Mouse (Mus musculus): ENCODE results near the gene Alb. TPM values are rescaled to one million over a fixed set of nuclear protein-coding genes. Genes with fewer than 3 reads are reported as not detected.

The Alb gene
- total and polyA plus RNA-seq, 3 experiments, result not detected

- Histone ChIP-seq H3K27me3 (ENCODE audit: insufficient read depth, low read length) (peaks cover 9% of the 10 kb centered on the region), H3K9me3 (replicated peaks) (no peaks in the 10 kb centered on the region), H3K36me3 (replicated peaks) (no peaks in the 10 kb centered on the region), H3K4me3 (ENCODE audit: low read depth, low read length) (no peak overlapping the region), H3K4me1 (ENCODE audit: insufficient read depth, low read depth, low read length) (no peaks in the 10 kb centered on the region)
- ATAC-seq (ENCODE audit: extremely low read depth, insufficient number of reproducible peaks, low FRiP score, poor library complexity, severe bottlenecking) (no peak), DNase-seq (ENCODE audit: low spot score) (no peak)
- TF ChIP-seq GATA1 (IDR thresholded peaks at IDR 0.05; ENCODE audit: borderline replicate concordance, low read length) (no peak), GATA2 (IDR thresholded peaks at IDR 0.05; ENCODE audit: borderline replicate concordance, low read depth, low read length) (no peak), TAL1 (conservative IDR thresholded peaks at IDR 0.05; ENCODE audit: low read depth, low read length) (no peak), CTCF (IDR thresholded peaks at IDR 0.05; ENCODE audit: low read depth, low read length) (no peak), POLR2AphosphoS5 (IDR thresholded peaks at IDR 0.05; ENCODE audit: insufficient replicate concordance, low read depth, low read length) (no peak)
Observed at GRCm38 (mm10) chr5:90512288-90512955, 51.7 kb downstream of the Alb start.

- DNase-seq (ENCODE audit: low spot score) (no peak), ATAC-seq (ENCODE audit: extremely low read depth, insufficient number of reproducible peaks, low FRiP score, poor library complexity, severe bottlenecking) (no peak)
- no peak overlapping the region for H3K4me3 ChIP-seq (ENCODE audit: low read depth, low read length)
- H3K36me3 ChIP-seq (replicated peaks), result no peaks in the 10 kb centered on the region
- H3K27me3 ChIP-seq (ENCODE audit: insufficient read depth, low read length), result peaks cover 7% of the 10 kb centered on the region
- H3K9me3 ChIP-seq (replicated peaks), result no peaks in the 10 kb centered on the region
- no peaks in the 10 kb centered on the region for H3K4me1 ChIP-seq (ENCODE audit: insufficient read depth, low read depth, low read length)
- no peak for TF ChIP-seq TAL1 (conservative IDR thresholded peaks at IDR 0.05; ENCODE audit: low read depth, low read length)
- no peak for TF ChIP-seq GATA2 (IDR thresholded peaks at IDR 0.05; ENCODE audit: borderline replicate concordance, low read depth, low read length)
- no peak for TF ChIP-seq CTCF (IDR thresholded peaks at IDR 0.05; ENCODE audit: low read depth, low read length)
- no peak for TF ChIP-seq POLR2AphosphoS5 (IDR thresholded peaks at IDR 0.05; ENCODE audit: insufficient replicate concordance, low read depth, low read length)
- no peak for TF ChIP-seq GATA1 (IDR thresholded peaks at IDR 0.05; ENCODE audit: borderline replicate concordance, low read length)
Observed at GRCm38 (mm10) chr5:90515561-90515960, 54.9 kb downstream of the Alb start.

- Histone ChIP-seq H3K27me3 (ENCODE audit: insufficient read depth, low read length) (no peaks in the 10 kb centered on the region), H3K4me1 (ENCODE audit: insufficient read depth, low read depth, low read length) (no peaks in the 10 kb centered on the region), H3K4me3 (ENCODE audit: low read depth, low read length) (no peak within 1 kb of the TSS), H3K9me3 (replicated peaks) (no peaks in the 10 kb centered on the region), H3K36me3 (replicated peaks) (no peaks in the 10 kb centered on the region)
- DNase-seq (ENCODE audit: low spot score) (no peak), ATAC-seq (ENCODE audit: extremely low read depth, insufficient number of reproducible peaks, low FRiP score, poor library complexity, severe bottlenecking) (no peak)
- no peak for TF ChIP-seq TAL1 (conservative IDR thresholded peaks at IDR 0.05; ENCODE audit: low read depth, low read length)
- no peak for TF ChIP-seq POLR2AphosphoS5 (IDR thresholded peaks at IDR 0.05; ENCODE audit: insufficient replicate concordance, low read depth, low read length)
- no peak for TF ChIP-seq GATA2 (IDR thresholded peaks at IDR 0.05; ENCODE audit: borderline replicate concordance, low read depth, low read length)
- TF ChIP-seq GATA1 (IDR thresholded peaks at IDR 0.05; ENCODE audit: borderline replicate concordance, low read length), result no peak
- TF ChIP-seq CTCF (IDR thresholded peaks at IDR 0.05; ENCODE audit: low read depth, low read length), result no peak
Observed at GRCm38 (mm10) chr5:90518356-90519100, 57.8 kb downstream of the Alb start, which contains the start of gene Afm. Gene Afm (plus strand): TSS chr5:90518932.

Other genes starting within 250 kb of the Alb start
- 58.3 and 62.8 TPM in 2 replicates for gene Cox18, start 236.9 kb upstream of the Alb start, total RNA-seq (2014; fragmentation: Nextera tagmentation)
- 25.9 and 27.9 TPM in 2 replicates for gene Cox18, start 236.9 kb upstream of the Alb start, total RNA-seq (2017)
- gene Cox18, start 236.9 kb upstream of the Alb start, polyA plus RNA-seq (2012), result 66.0 and 67.9 TPM in 2 replicates
- 161 and 182 TPM in 2 replicates for gene Ankrd17, start 94.3 kb upstream of the Alb start, total RNA-seq (2014; fragmentation: Nextera tagmentation)
- 82.0 and 97.9 TPM in 2 replicates for gene Ankrd17, start 94.3 kb upstream of the Alb start, total RNA-seq (2017)
- 17.5 and 23.3 TPM in 2 replicates for gene Ankrd17, start 94.3 kb upstream of the Alb start, polyA plus RNA-seq (2012)
- gene Gm9958, start 93.7 kb upstream of the Alb start, total RNA-seq (2014; fragmentation: Nextera tagmentation), result 8.3 and 15.5 TPM in 2 replicates
- gene Gm9958, start 93.7 kb upstream of the Alb start, total RNA-seq (2017), result 4.3 and 4.4 TPM in 2 replicates
- gene Gm9958, start 93.7 kb upstream of the Alb start, polyA plus RNA-seq (2012), result 0.13 and 0.25 TPM in 2 replicates
- not detected in 2 replicates for gene Afp, start 29.8 kb downstream of the Alb start, total RNA-seq (2014; fragmentation: Nextera tagmentation)
- 1.7 TPM in 2 replicates for gene Afp, start 29.8 kb downstream of the Alb start, total RNA-seq (2017)
- gene Afp, start 29.8 kb downstream of the Alb start, polyA plus RNA-seq (2012), result not detected in 2 replicates
- not detected in 2 replicates for gene Afm, start 58.0 kb downstream of the Alb start, total RNA-seq (2014; fragmentation: Nextera tagmentation)
- 0.06 TPM in 1 of 2 replicates, not detected in the other for gene Afm, start 58.0 kb downstream of the Alb start, total RNA-seq (2017)
- not detected in 2 replicates for gene Afm, start 58.0 kb downstream of the Alb start, polyA plus RNA-seq (2012)
- gene 5830473C10Rik, start 100.2 kb downstream of the Alb start, total RNA-seq (2014; fragmentation: Nextera tagmentation), result not detected in 2 replicates
- 0.12 TPM in 1 of 2 replicates, not detected in the other for gene 5830473C10Rik, start 100.2 kb downstream of the Alb start, total RNA-seq (2017)
- gene 5830473C10Rik, start 100.2 kb downstream of the Alb start, polyA plus RNA-seq (2012), result not detected in 2 replicates
- not detected in 2 replicates for gene Rassf6, start 179.8 kb downstream of the Alb start, total RNA-seq (2014; fragmentation: Nextera tagmentation)
- gene Rassf6, start 179.8 kb downstream of the Alb start, total RNA-seq (2017), result not detected in 2 replicates
- gene Rassf6, start 179.8 kb downstream of the Alb start, polyA plus RNA-seq (2012), result not detected in 2 replicates

Measured in G1E (cell line).